Mouse (Mus musculus) heart, postnatal 0 days (tissue): ENCODE measurements around the gene Pde1a. TPM values are rescaled to one million over a fixed set of nuclear protein-coding genes. Genes with fewer than 3 reads are reported as not detected.

Experiments used
- ATAC-seq: fragments of 200-750 bp; cut with Nextera tagmentation; 2 replicates; pipeline ENCODE4 v1.8.0; 2017; ENCODE audit warnings: low read depth, moderate number of reproducible peaks, moderate library complexity; ENCODE audit not compliant: insufficient read depth
- DNase-seq: peaks from one replicate; pipeline ENCODE4 v3.0.0-alpha.2; 2016; ENCODE audit warnings: low spot score
- H3K27ac ChIP-seq: fragments of 300-500 bp; sonication (generic); 2 replicates; pipeline ENCODE4 v1.5.1; 2014; ENCODE audit warnings: low read depth, mild to moderate bottlenecking
- H3K27me3 ChIP-seq: fragments of 300-500 bp; sonication (generic); 2 replicates; pipeline ENCODE4 v1.6.1; 2014; ENCODE audit warnings: low read length, mixed read lengths; ENCODE audit not compliant: control insufficient read depth, insufficient read depth
- H3K36me3 ChIP-seq: fragments of 300-500 bp; sonication (generic); replicated peaks from 2 replicates; pipeline ENCODE4 v1.6.1; 2014; ENCODE audit warnings: low read length, mixed read lengths; ENCODE audit not compliant: control insufficient read depth, insufficient read depth
- H3K4me1 ChIP-seq: fragments of 300-500 bp; sonication (generic); 2 replicates; pipeline ENCODE4 v1.6.1; 2014; ENCODE audit warnings: antibody characterized with exemption; ENCODE audit not compliant: control insufficient read depth, insufficient read depth
- H3K4me2 ChIP-seq: fragments of 300-500 bp; sonication (generic); 2 replicates; pipeline ENCODE4 v1.6.1; 2014; ENCODE audit warnings: low read depth, mild to moderate bottlenecking, low read length, moderate library complexity
- H3K4me3 ChIP-seq: fragments of 300-500 bp; sonication (generic); 2 replicates; pipeline ENCODE4 v1.5.1; 2014; ENCODE audit warnings: low read depth, low read length
- H3K9ac ChIP-seq: fragments of 300-500 bp; sonication (generic); replicated peaks from 2 replicates; pipeline ENCODE4 v1.6.1; 2014; ENCODE audit warnings: low read depth, low read length, mixed read lengths
- H3K9me3 ChIP-seq: fragments of 300-500 bp; sonication (generic); replicated peaks from 2 replicates; pipeline ENCODE4 v1.6.1; 2016; ENCODE audit warnings: low read length; ENCODE audit not compliant: control insufficient read depth
- CTCF ChIP-seq: IDR thresholded peaks from 2 replicates; pipeline ENCODE4 v1.5.1; 2016; ENCODE audit warnings: antibody characterized with exemption, control low read depth, low read depth
- EP300 ChIP-seq: IDR thresholded peaks from 2 replicates; pipeline ENCODE4 v1.6.1; 2016; ENCODE audit warnings: antibody characterized with exemption, low read depth
- WGBS: fragments of 180-500 bp; shearing (Covaris S2); extraction: QIAGEN DNeasy Blood & Tissue Kit; methylation state at CpG from one replicate; pipeline ENCODE4 v1.1.7; 2014; 5-methylcytosine and 5-hydroxymethylcytosine counted together
- polyA plus RNA-seq: library from polyadenylated mRNA; unstranded; fragments of >200 nt; fragmentation: Nextera tagmentation; extraction: Ambion mirVana; gene quantifications from 2 replicates; pipeline ENCODE4 v1.2.1, GENCODE M21; 2015
- total RNA-seq: library from RNA; depleted of rRNA; stranded (reverse); fragments of >200 nt; gene quantifications from 2 replicates; pipeline ENCODE4 v1.2.3, GENCODE M21; 2014; ENCODE audit warnings: low replicate concordance

Pde1a gene
- total and polyA plus RNA-seq, 2 experiments from 2014 or later = 7.6 to 12.9 TPM

DNA sequence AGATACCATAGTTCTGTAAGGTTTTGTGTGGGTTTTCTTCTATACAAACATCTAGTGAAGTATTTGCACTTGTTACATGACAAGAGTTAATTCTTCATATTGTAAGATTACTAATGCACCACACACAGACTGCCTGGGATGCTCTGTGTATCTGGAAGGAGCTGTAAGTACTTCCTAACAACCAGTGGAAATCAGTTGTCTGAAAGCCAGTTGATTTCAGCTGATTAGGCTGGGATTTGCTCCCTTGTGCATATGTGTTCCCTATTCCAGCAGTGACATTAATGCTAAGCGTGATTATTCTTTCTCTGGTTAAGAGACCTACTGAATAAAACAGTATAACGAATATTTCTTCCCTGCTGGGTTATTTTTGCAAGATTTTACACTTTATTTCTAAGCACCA, 55.8 kb downstream of the Pde1a start:
- TF ChIP-seq EP300 (no peak), CTCF (no peak)
- WGBS = 80% methylated on average over 2 of the region's 2 CpGs

DNA sequence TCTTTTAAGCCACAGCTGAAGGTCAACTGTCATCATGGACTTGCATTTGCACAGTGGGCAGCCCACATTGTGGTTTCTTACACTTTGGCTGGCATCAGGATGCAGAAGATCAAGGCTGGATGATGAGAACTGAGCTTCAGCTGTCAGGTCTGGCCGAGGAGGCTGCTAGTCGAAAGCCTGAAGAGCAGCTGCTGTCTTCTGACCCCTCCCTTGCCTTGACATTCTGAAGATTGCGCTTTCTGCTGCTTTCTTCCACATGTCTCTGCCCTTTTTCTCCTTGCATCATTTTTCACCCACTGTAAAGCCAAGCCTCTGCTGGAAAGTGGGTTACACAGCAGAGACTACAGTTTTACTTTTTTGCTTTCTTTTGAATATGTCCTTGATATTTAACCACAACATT, 59.5 kb downstream of the Pde1a start:
- Histone ChIP-seq H3K9ac (no peak overlapping the region), H3K4me3 (no peak overlapping the region), H3K4me1 (no peaks in the 10 kb centered on the region), H3K27ac (no peak overlapping the region), H3K9me3 (no peaks in the 10 kb centered on the region), H3K4me2 (no peak overlapping the region), H3K27me3 (no peaks in the 10 kb centered on the region), H3K36me3 (no peaks in the 10 kb centered on the region)
- TF ChIP-seq EP300 = no peak
- no peak for TF ChIP-seq CTCF
- no peak for ATAC-seq
- 63% methylated on average over 3 of the region's 3 CpGs for WGBS
- DNase-seq = no peak

More for the DNA sequence above, 55.8 kb downstream of the Pde1a start:
- Histone ChIP-seq H3K4me3 (no peak overlapping the region), H3K9me3 (no peaks in the 10 kb centered on the region), H3K4me1 (no peaks in the 10 kb centered on the region), H3K9ac (no peak overlapping the region), H3K4me2 (no peak overlapping the region), H3K36me3 (no peaks in the 10 kb centered on the region), H3K27me3 (no peaks in the 10 kb centered on the region), H3K27ac (no peak overlapping the region)
- ATAC-seq (no peak), DNase-seq (no peak)

DNA sequence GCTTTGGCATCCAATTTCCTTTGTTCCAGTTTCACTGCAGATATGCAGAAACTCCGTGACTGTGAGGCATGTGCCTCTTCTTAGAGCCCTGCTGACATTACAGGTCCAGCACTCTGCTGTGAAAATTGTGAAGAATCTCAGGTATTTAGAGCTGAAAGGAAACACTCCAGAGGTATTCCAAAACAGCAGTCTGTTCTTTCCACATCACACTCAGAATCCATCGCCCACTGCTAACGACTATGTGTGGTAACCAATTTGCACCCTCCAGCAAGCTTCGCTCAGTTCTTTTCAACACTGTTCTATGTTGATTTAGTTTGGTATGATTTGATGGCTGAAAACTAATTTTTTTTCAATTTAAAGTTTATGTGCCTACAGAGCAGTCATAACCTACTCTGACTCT, 62.8 kb downstream of the Pde1a start:
- no peak for ATAC-seq
- 51% methylated on average over 4 of the region's 4 CpGs for WGBS

GRCm38 (mm10) chr2:80056062-80056461, 73.2 kb downstream of the Pde1a start:
- H3K9ac ChIP-seq = no peak overlapping the region
- H3K4me1 ChIP-seq = no peaks in the 10 kb centered on the region
- DNase-seq (no peak), ATAC-seq (no peak)
- no peaks in the 10 kb centered on the region for H3K9me3 ChIP-seq
- no peak overlapping the region for H3K4me3 ChIP-seq
- H3K4me2 ChIP-seq = no peak overlapping the region
- no peak overlapping the region for H3K27ac ChIP-seq
- TF ChIP-seq CTCF (no peak), EP300 (no peak)
- H3K36me3 ChIP-seq = no peaks in the 10 kb centered on the region
- no peaks in the 10 kb centered on the region for H3K27me3 ChIP-seq

More for the DNA sequence above, 62.8 kb downstream of the Pde1a start:
- no peak overlapping the region for H3K27ac ChIP-seq
- no peaks in the 10 kb centered on the region for H3K4me1 ChIP-seq
- DNase-seq = no peak
- H3K27me3 ChIP-seq = no peaks in the 10 kb centered on the region
- H3K36me3 ChIP-seq = no peaks in the 10 kb centered on the region
- TF ChIP-seq EP300 (no peak), CTCF (no peak)
- H3K9ac ChIP-seq = no peak overlapping the region
- H3K9me3 ChIP-seq = no peaks in the 10 kb centered on the region
- H3K4me2 ChIP-seq = no peak overlapping the region
- no peak overlapping the region for H3K4me3 ChIP-seq

DNA sequence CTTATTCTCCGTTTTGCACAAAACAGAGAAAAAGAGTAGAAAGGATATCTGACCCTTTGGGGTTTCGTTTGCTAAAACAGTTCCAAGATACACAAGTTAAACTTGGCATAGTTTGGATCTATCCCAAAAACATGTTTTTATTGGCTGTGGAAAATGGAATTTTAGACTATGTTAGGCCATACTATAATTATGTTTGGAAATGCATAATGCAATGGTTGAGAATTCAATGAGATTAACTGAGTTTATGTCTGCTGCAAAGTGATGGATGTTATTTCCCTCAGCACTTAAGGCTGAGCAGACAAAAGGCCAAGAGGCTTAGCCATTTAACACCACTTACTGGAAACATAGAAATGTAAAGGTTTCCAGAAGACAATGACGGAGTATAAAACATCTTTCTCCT, 75.2 kb downstream of the Pde1a start:
- H3K27ac ChIP-seq = no peak overlapping the region
- ATAC-seq (no peak), DNase-seq (no peak)
- no peak for TF ChIP-seq CTCF
- no peak for TF ChIP-seq EP300
- H3K36me3 ChIP-seq = no peaks in the 10 kb centered on the region
- H3K9me3 ChIP-seq = no peaks in the 10 kb centered on the region
- no peak overlapping the region for H3K4me2 ChIP-seq
- H3K27me3 ChIP-seq = no peaks in the 10 kb centered on the region
- H3K4me1 ChIP-seq = no peaks in the 10 kb centered on the region
- WGBS = 54% methylated on average over 3 of the region's 3 CpGs
- H3K4me3 ChIP-seq = no peak overlapping the region
- H3K9ac ChIP-seq = no peak overlapping the region

GRCm38 (mm10) chr2:80046751-80047513, 82.3 kb downstream of the Pde1a start:
- ATAC-seq = no peak
- no peak overlapping the region for H3K9ac ChIP-seq
- WGBS = 75% methylated on average over 4 of the region's 4 CpGs
- H3K9me3 ChIP-seq = no peaks in the 10 kb centered on the region
- H3K4me3 ChIP-seq = no peak overlapping the region
- TF ChIP-seq CTCF = no peak
- TF ChIP-seq EP300 = no peak
- no peaks in the 10 kb centered on the region for H3K27me3 ChIP-seq
- no peak overlapping the region for H3K4me2 ChIP-seq
- H3K27ac ChIP-seq = no peak overlapping the region
- no peaks in the 10 kb centered on the region for H3K36me3 ChIP-seq
- no peaks in the 10 kb centered on the region for H3K4me1 ChIP-seq
- DNase-seq = no peak
